Mouse (Mus musculus) Muller cell, postnatal 12 days (primary cell): ENCODE data around the gene Tubgcp3.
"Not testable (repeated sequence)": the region's sequence is repeated elsewhere in the genome, so short reads cannot be mapped to it uniquely, and the experiment has no call there.

ENCODE experiments used
- DNase-seq: peaks from one replicate; pipeline ENCODE4 v3.0.0-alpha.2; 2015; ENCODE audit errors: inconsistent ontology term

The Tubgcp3 gene

GRCm38 (mm10) chr8:12644341-12644740 lies 27.7 kb downstream of the Tubgcp3 start:
- DNase-seq = no peak

DNA sequence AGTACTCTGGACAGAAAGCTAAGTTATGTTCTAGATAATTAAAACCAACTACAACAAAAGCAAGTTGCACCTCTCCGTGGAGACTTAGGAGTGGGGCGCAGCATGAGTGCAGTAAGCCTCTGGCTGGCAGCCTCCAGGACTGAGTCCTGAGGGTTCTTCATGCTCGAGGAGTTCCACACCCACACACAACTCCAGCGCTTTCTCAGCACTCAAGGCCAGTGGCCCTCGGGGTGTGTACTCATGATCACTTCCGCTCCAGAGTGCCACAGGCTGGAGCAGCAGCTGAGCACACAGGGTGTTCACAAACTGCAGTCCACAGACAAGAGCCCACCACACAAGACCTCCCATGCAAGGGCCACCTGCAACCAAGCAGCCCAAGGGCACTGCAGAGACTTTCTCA lies 30.5 kb downstream of the Tubgcp3 start:
- no peak for DNase-seq

DNA sequence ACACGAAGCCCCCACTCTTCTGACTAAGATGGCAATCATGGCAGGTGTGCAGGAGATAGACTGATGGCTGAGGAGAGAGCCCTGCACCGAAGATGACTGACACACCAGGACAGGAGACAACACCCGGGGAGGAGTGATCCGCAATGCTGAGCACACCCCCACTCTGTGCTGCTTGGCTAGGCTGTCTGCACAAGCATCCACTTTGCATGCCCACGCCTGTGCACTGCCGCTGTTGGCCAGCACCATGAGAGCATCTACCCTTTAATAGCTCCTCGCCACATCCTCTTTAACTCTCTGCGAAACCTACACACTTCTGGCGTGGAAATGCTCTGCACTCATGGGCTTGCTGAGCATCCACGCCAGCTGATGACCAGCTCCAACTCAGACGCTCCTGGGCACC lies 33.6 kb downstream of the Tubgcp3 start:
- DNase-seq = no peak

DNA sequence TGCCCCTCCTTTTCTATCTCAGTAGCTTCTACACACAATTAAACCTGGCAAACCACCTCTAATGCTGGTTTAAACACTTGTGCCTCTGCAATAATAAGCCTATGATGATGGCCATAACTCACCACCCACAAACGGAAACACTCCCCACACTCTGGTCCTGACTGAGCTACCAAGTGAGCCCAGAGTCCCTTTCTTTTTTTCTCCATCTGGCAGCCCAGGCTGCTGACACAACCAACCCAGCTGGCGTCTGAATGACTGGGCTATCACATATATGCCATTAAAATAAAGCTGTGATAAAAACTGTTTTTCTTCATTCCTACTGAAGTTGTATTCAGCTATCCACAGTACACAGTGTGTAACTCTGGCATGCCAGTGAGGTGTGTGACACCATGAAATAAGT lies 36.7 kb downstream of the Tubgcp3 start:
- DNase-seq = no peak

- DNase-seq = no peak
Observed at GRCm38 (mm10) chr8:12629079-12629478, 43.0 kb downstream of the Tubgcp3 start.

- DNase-seq = no peak
Observed at GRCm38 (mm10) chr8:12625890-12626289, 46.2 kb downstream of the Tubgcp3 start.

DNA sequence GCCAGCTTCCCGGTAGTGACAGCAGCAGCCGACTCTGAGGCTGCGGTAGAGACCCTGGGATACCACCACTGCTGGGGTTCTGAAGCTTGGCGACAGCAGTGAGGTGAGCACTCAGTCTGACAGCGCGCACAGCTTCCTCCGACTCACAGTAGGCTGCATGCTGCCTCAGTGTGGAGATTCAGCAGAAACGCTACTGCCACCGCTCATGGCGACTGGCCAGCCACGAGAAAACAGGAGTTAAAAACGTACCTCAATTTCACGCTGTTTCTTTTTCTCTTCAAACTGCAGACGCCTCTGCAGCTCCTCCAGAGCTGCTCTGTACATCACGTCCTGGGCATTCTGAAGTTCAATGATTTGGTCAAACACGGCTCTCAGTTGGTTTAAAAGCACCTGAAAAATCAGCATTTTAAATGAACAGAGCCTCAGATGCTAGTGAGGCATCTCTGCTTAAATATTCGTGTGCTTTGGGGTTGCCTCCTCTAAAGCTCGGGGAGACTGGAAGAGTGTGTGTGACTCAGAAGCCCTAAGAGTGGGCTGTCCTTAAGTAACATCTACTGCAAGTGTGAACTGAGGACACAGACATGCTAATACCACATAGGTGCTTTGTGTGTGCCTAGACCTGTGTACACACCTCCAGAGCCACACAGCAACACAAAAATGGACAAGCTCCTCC lies 50.4 kb downstream of the Tubgcp3 start:
- DNase-seq = no peak

GRCm38 (mm10) chr8:12617369-12617768 lies 54.7 kb downstream of the Tubgcp3 start:
- DNase-seq = not testable (repeated sequence)

DNA sequence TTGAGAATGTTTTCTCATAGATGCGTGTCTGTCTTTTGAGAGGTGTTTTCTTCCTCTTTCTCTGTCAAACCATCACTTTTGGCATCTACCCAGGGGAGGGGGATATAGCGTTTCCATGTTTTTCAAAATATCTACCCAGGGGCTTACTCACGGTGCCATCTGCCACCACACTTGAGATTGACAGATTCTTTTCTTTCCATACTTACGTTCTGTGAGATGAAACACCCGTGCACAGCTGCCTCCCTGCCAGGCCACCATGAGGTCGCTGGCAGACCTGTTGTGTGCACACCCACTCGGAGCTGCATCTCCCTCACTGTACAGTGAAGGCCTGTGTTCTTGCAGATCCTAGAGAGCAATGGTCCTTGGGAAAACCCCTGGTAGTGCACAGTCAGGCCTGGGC lies 58.8 kb downstream of the Tubgcp3 start:
- no peak for DNase-seq

DNA sequence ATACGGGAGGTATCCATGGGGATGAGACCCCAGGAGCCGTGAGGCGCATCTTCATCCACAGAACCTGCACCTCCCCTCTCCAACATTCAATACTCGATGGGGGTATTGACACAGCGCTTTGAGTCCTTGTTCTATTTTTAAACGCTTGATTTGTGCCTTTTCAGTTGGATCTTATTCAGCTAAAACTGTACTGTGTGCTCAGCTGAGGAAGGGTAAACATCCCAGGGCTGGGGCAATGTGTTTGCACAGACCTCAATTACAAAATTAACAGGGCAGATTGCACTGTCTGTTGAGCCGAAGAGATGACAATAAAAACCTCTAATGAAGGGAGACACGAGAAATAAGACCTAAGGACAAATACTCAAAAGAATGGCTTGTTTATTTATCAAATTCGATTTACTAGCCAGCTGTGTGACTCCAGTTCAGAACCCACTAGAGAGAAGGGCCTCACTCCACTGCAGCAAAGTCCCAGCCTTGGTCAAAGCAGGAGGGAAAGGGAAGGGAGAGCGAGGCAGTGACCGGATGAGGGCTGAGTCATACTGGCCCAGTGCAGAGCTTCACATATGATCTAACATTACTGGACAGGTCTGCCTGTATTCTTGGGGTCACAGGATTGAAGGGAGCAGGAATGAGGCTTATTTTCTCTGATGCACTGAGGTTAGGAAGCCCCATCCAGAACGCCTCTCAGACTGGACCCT lies 62.1 kb downstream of the Tubgcp3 start:
- DNase-seq = no peak

GRCm38 (mm10) chr8:12608810-12609209 lies 63.2 kb downstream of the Tubgcp3 start:
- no peak for DNase-seq

- DNase-seq = peak; percentile 55
Observed at GRCm38 (mm10) chr8:12607223-12607622, 64.8 kb downstream of the Tubgcp3 start.

GRCm38 (mm10) chr8:12583785-12584184 lies 88.3 kb downstream of the Tubgcp3 start:
- DNase-seq = no peak

DNA sequence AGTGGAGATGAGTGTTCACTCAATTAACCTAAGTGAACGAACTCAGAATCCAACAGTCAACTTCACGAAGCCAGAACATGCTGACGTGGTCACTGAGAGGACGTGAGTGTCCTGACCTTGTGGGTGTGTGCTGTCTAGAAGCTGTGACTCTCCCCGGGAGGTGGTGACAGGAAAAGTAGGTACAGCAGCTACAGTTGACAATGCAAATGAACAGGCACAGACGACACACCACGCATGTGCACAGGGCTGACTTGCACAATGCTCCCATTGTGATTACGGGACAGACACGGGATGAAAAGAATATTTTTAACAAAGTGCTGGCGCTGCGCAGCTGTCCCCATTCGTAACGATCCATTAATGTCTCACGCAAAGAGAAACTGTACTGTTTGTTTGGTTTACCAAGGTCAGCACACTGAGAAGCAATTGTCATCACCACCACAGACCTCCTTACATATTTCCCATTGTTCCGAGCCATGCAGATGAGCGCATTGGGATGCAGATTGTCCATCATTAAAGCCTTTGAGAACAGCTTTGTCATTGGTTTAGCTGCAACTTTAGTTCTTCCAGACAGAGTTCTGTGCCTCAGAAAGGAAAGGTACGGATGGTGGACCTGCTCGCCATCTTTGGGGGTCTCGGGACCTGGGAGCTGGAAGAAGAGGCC lies 92.6 kb downstream of the Tubgcp3 start:
- DNase-seq = peak; percentile 45

DNA sequence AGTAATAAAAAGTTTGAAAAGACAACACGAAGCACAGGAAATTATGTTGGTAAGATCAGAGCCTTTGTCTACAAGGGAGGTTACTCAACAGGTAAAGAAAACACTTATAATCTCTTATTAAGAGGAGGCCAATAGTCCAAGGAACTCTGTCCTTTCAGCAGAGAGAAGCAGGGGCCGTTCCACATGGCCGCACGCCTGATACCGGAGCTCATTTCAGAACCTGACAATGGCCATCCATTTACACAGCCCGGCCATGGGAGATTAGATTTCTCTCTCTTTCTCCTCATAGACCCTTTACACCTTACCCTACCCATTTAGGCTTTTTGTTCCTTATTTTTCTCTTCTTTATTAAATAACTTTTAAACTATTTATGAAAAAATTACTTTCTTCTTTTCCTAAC lies 95.3 kb downstream of the Tubgcp3 start:
- DNase-seq = no peak

GRCm38 (mm10) chr8:12576003-12576402 lies 96.0 kb downstream of the Tubgcp3 start:
- no peak for DNase-seq

- DNase-seq = no peak
Observed at GRCm38 (mm10) chr8:12572814-12573534, 99.1 kb downstream of the Tubgcp3 start, which contains the start of gene Spaca7. Spaca7 (plus strand) TSS chr8:12573029.

DNA sequence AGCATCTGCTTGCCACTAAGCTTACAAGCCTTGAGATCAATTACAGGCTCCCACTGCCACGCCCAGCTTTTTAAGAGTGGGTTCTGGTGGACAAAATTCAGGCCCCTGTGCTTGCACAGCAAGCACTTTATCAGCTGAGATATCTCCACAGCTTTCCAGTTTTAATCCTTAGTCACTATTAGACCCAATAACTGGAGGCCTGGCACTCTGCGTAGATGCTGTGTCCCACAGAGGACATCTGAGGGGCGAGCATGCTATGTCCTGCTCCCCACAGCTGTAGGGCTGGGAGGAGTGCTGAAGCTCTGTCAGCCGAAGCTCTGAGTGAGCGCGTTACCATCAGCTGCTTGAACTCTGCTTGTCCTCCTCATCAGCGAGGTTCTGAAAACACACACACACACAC lies 105.5 kb downstream of the Tubgcp3 start:
- DNase-seq = no peak

GRCm38 (mm10) chr8:12565488-12565887 lies 106.6 kb downstream of the Tubgcp3 start:
- no peak for DNase-seq

DNA sequence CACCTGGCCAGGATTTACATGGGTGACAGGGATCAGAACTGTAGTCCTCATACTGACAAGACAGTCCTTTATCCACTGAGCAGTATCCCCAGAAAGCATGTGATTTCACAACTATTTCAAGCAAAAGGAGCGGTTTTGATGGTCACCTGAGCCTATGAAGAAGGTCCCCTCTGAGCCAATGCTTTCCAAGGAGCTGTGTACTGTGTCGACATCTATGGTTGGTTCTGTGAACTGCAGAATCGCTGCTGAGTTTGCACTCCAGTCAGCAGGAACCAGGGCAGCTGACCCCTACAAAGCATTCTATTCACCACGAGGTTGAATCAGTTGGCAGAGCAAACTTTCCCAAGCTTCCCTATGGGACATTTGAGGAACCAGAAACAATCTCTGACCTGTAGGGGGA lies 107.7 kb downstream of the Tubgcp3 start:
- DNase-seq = peak; percentile 46
